Mouse (Mus musculus) MEL (cell line): Measurements from ENCODE around the gene Gm49416. TPM values are rescaled to one million over a fixed set of nuclear protein-coding genes. Genes with fewer than 3 reads are reported as not detected.
A peak's percentile ranks its signal among the peaks of the same experiment; 100 is the strongest.

Source experiments
- DNase-seq: peaks from one replicate; pipeline ENCODE4 v3.0.0; 2011; ENCODE audit warnings: low read depth, low spot score
- H3K27ac ChIP-seq: 2 replicates; pipeline ENCODE4 v1.5.1; 2012; ENCODE audit warnings: low read depth, mild to moderate bottlenecking, control low read depth, low read length, moderate library complexity; ENCODE audit not compliant: control insufficient read depth
- H3K27me3 ChIP-seq, 2 experiments: fragments of 150-350 bp in 1 of 2; sonication (generic) in 1 of 2; 2 replicates each; pipeline ENCODE4 v1.6.1; 2012; ENCODE audit warnings: low read length in 2 of 2, mild to moderate bottlenecking in 2 of 2, improper control_type of control experiment in 1 of 2, moderate library complexity in 1 of 2; ENCODE audit not compliant: insufficient read depth in 2 of 2, control insufficient read depth in 1 of 2
- H3K36me3 ChIP-seq, 2 experiments: 2 replicates each; pipeline ENCODE4 v1.6.1; 2012 to 2014; ENCODE audit warnings: low read length in 2 of 2, improper control_type of control experiment in 1 of 2, inconsistent platforms in 1 of 2, mild to moderate bottlenecking in 1 of 2; ENCODE audit not compliant: insufficient read depth in 2 of 2, control insufficient read depth in 1 of 2
- H3K4me1 ChIP-seq, 2 experiments: fragments of 150-350 bp in 1 of 2; sonication (generic) in 1 of 2; 2 replicates each; pipeline ENCODE4 v1.6.1; 2012; ENCODE audit warnings: low read length in 2 of 2, improper control_type of control experiment in 1 of 2, mild to moderate bottlenecking in 1 of 2; ENCODE audit not compliant: insufficient read depth in 2 of 2, control insufficient read depth in 1 of 2
- H3K4me3 ChIP-seq, 2 experiments: fragments of 150-350 bp in 1 of 2; sonication (generic) in 1 of 2; 2 replicates each; pipeline ENCODE4 v1.5.1; 2012; ENCODE audit warnings: low read depth in 2 of 2, low read length in 2 of 2, mild to moderate bottlenecking in 2 of 2, moderate library complexity in 2 of 2, control low read depth in 1 of 2, improper control_type of control experiment in 1 of 2; ENCODE audit not compliant: control insufficient read depth in 1 of 2, insufficient read depth in 1 of 2
- H3K79me2 ChIP-seq: 2 replicates; pipeline ENCODE4 v1.6.1; 2012; ENCODE audit warnings: mild to moderate bottlenecking, low read length, moderate library complexity; ENCODE audit not compliant: control insufficient read depth, poor library complexity, insufficient read depth
- H3K9ac ChIP-seq: 2 replicates; pipeline ENCODE4 v1.6.1; 2012; ENCODE audit warnings: low read depth, mild to moderate bottlenecking, control low read depth, low read length, moderate library complexity; ENCODE audit not compliant: control insufficient read depth, poor library complexity, severe bottlenecking
- H3K9me3 ChIP-seq: fragments of 150-350 bp; sonication (generic); replicated peaks from 2 replicates; pipeline ENCODE4 v1.6.1; 2012; ENCODE audit warnings: mild to moderate bottlenecking, low read length, improper control_type of control experiment, moderate library complexity; ENCODE audit not compliant: insufficient read depth
- CHD1 ChIP-seq: IDR thresholded peaks from 2 replicates; pipeline ENCODE4 v1.6.1; 2012; ENCODE audit warnings: low read depth, mild to moderate bottlenecking, inconsistent platforms, low read length, improper control_type of control experiment
- CHD2 ChIP-seq: IDR thresholded peaks from 2 replicates; pipeline ENCODE4 v1.6.1; 2011; ENCODE audit warnings: low read length, improper control_type of control experiment
- CTCF ChIP-seq, 3 experiments: IDR thresholded peaks in 2 of 3; conservative IDR thresholded peaks in 1 of 3; 2 replicates each; pipeline ENCODE4 v1.5.1; 2011 to 2012; ENCODE audit warnings: low read length in 3 of 3, low read depth in 2 of 3, mild to moderate bottlenecking in 2 of 3, improper control_type of control experiment in 1 of 3, inconsistent platforms in 1 of 3, mixed read lengths in 1 of 3, moderate library complexity in 1 of 3; ENCODE audit not compliant: control insufficient read depth in 1 of 3, insufficient read depth in 1 of 3, poor library complexity in 1 of 3, severe bottlenecking in 1 of 3
- E2F4 ChIP-seq: IDR thresholded peaks from 2 replicates; pipeline ENCODE4 v1.6.1; 2011; ENCODE audit warnings: low read depth, low read length, improper control_type of control experiment, borderline replicate concordance
- ELF1 ChIP-seq: IDR thresholded peaks from 2 replicates; pipeline ENCODE4 v1.6.1; 2014; ENCODE audit warnings: low read depth, mild to moderate bottlenecking, inconsistent platforms, low read length, improper control_type of control experiment, moderate library complexity
- EP300 ChIP-seq, 2 experiments: IDR thresholded peaks; 2 replicates each; pipeline ENCODE4 v1.6.1; 2011; ENCODE audit warnings: improper control_type of control experiment in 2 of 2, low read length in 2 of 2, low read depth in 1 of 2, mild to moderate bottlenecking in 1 of 2
- ETS1 ChIP-seq: IDR thresholded peaks from 2 replicates; pipeline ENCODE4 v1.6.1; 2012; ENCODE audit warnings: low read depth, mild to moderate bottlenecking, inconsistent platforms, low read length, improper control_type of control experiment, moderate library complexity
- GABPA ChIP-seq: IDR thresholded peaks from 2 replicates; pipeline ENCODE4 v1.6.1; 2012; ENCODE audit warnings: low read depth, mild to moderate bottlenecking, inconsistent platforms, low read length, improper control_type of control experiment, moderate library complexity
- GATA1 ChIP-seq: IDR thresholded peaks from 2 replicates; pipeline ENCODE4 v1.6.1; 2011; ENCODE audit warnings: low read depth, low read length, improper control_type of control experiment
- HCFC1 ChIP-seq: IDR thresholded peaks from 2 replicates; pipeline ENCODE4 v1.6.1; 2012; ENCODE audit warnings: low read depth, mild to moderate bottlenecking, inconsistent platforms, low read length, improper control_type of control experiment, moderate library complexity
- JUND ChIP-seq: IDR thresholded peaks from 2 replicates; pipeline ENCODE4 v1.6.1; 2011; ENCODE audit warnings: low read depth, mild to moderate bottlenecking, improper control_type of control experiment, low read length
- MAFK ChIP-seq: IDR thresholded peaks from 2 replicates; pipeline ENCODE4 v1.6.1; 2011; ENCODE audit warnings: low read depth, mild to moderate bottlenecking, low read length, improper control_type of control experiment, borderline replicate concordance
- MAX ChIP-seq: IDR thresholded peaks from 2 replicates; pipeline ENCODE4 v1.6.1; 2011; ENCODE audit warnings: low read length, improper control_type of control experiment
- MAZ ChIP-seq: IDR thresholded peaks from 2 replicates; pipeline ENCODE4 v1.6.1; 2012; ENCODE audit warnings: low read depth, mild to moderate bottlenecking, inconsistent platforms, low read length, improper control_type of control experiment
- MEF2A ChIP-seq: IDR thresholded peaks from 2 replicates; pipeline ENCODE4 v1.6.1; 2014; ENCODE audit warnings: low read depth, mild to moderate bottlenecking, inconsistent platforms, low read length, improper control_type of control experiment; ENCODE audit not compliant: poor library complexity, insufficient replicate concordance, severe bottlenecking; ENCODE audit errors: extremely low read depth
- MXI1 ChIP-seq: IDR thresholded peaks from 2 replicates; pipeline ENCODE4 v1.6.1; 2011; ENCODE audit warnings: mild to moderate bottlenecking, low read depth, low read length, improper control_type of control experiment
- MYB ChIP-seq: IDR thresholded peaks from 2 replicates; pipeline ENCODE4 v1.6.1; 2011; ENCODE audit warnings: mild to moderate bottlenecking, low read depth, low read length, improper control_type of control experiment
- MYC ChIP-seq: IDR thresholded peaks from 2 replicates; pipeline ENCODE4 v1.6.1; 2011; ENCODE audit warnings: low read depth, mild to moderate bottlenecking, low read length, improper control_type of control experiment, moderate library complexity
- NELFE ChIP-seq: IDR thresholded peaks from 2 replicates; pipeline ENCODE4 v1.6.1; 2011; ENCODE audit warnings: low read depth, low read length, improper control_type of control experiment
- POLR2A ChIP-seq, 2 experiments: IDR thresholded peaks; 2 replicates each; pipeline ENCODE4 v1.6.1; 2011 to 2012; ENCODE audit warnings: low read length in 2 of 2, mild to moderate bottlenecking in 2 of 2, control low read depth in 1 of 2, improper control_type of control experiment in 1 of 2, low read depth in 1 of 2, moderate library complexity in 1 of 2; ENCODE audit not compliant: control insufficient read depth in 1 of 2, insufficient read depth in 1 of 2, poor library complexity in 1 of 2
- POLR2AphosphoS2 ChIP-seq: IDR thresholded peaks from 2 replicates; pipeline ENCODE4 v1.6.1; 2011; ENCODE audit warnings: low read length, improper control_type of control experiment
- POLR2AphosphoS5 ChIP-seq: IDR thresholded peaks from 2 replicates; pipeline ENCODE4 v1.6.1; 2012; ENCODE audit warnings: low read depth, borderline replicate concordance, mild to moderate bottlenecking, inconsistent platforms, low read length, moderate library complexity, mixed read lengths
- RAD21 ChIP-seq: IDR thresholded peaks from 2 replicates; pipeline ENCODE4 v1.6.1; 2011; ENCODE audit warnings: mild to moderate bottlenecking, low read depth, low read length, improper control_type of control experiment
- RCOR1 ChIP-seq: IDR thresholded peaks from 2 replicates; pipeline ENCODE4 v1.6.1; 2012; ENCODE audit warnings: low read depth, mild to moderate bottlenecking, inconsistent platforms, low read length, improper control_type of control experiment
- SIN3A ChIP-seq: IDR thresholded peaks from 2 replicates; pipeline ENCODE4 v1.6.1; 2012; ENCODE audit warnings: low read length, improper control_type of control experiment, inconsistent platforms
- TAL1 ChIP-seq: IDR thresholded peaks from 2 replicates; pipeline ENCODE4 v1.6.1; 2012; ENCODE audit warnings: mild to moderate bottlenecking, inconsistent platforms, low read length, moderate library complexity, mixed read lengths
- TBP ChIP-seq: IDR thresholded peaks from 2 replicates; pipeline ENCODE4 v1.8.0; 2011; ENCODE audit warnings: low read depth, low read length, improper control_type of control experiment
- TCF12 ChIP-seq: IDR thresholded peaks from 2 replicates; pipeline ENCODE4 v1.6.1; 2014; ENCODE audit warnings: low read depth, mild to moderate bottlenecking, inconsistent platforms, low read length, improper control_type of control experiment, moderate library complexity
- UBTF ChIP-seq: IDR thresholded peaks from 2 replicates; pipeline ENCODE4 v1.6.1; 2012; ENCODE audit warnings: low read depth, mild to moderate bottlenecking, inconsistent platforms, low read length, improper control_type of control experiment, moderate library complexity, borderline replicate concordance; ENCODE audit not compliant: insufficient read depth
- USF1 ChIP-seq: IDR thresholded peaks from 2 replicates; pipeline ENCODE4 v1.6.1; 2014; ENCODE audit warnings: low read depth, mild to moderate bottlenecking, inconsistent platforms, low read length, improper control_type of control experiment, moderate library complexity
- USF2 ChIP-seq, 2 experiments: IDR thresholded peaks; 2 replicates each; pipeline ENCODE4 v1.6.1; 2011 to 2012; ENCODE audit warnings: improper control_type of control experiment in 2 of 2, low read length in 2 of 2, borderline replicate concordance in 1 of 2, inconsistent platforms in 1 of 2, low read depth in 1 of 2, mild to moderate bottlenecking in 1 of 2; ENCODE audit not compliant: insufficient read depth in 1 of 2
- ZC3H11A ChIP-seq: IDR thresholded peaks from 2 replicates; pipeline ENCODE4 v1.6.1; 2012; ENCODE audit warnings: low read depth, mild to moderate bottlenecking, inconsistent platforms, low read length, improper control_type of control experiment
- ZKSCAN1 ChIP-seq: IDR thresholded peaks from 2 replicates; pipeline ENCODE4 v1.6.1; 2012; ENCODE audit warnings: low read depth, mild to moderate bottlenecking, inconsistent platforms, low read length, improper control_type of control experiment, moderate library complexity
- ZMIZ1 ChIP-seq: IDR thresholded peaks from 2 replicates; pipeline ENCODE4 v1.6.1; 2012; ENCODE audit warnings: low read depth, mild to moderate bottlenecking, inconsistent platforms, low read length, improper control_type of control experiment, moderate library complexity
- ZNF384 ChIP-seq: IDR thresholded peaks from 2 replicates; pipeline ENCODE4 v1.6.1; 2012; ENCODE audit warnings: low read depth, mild to moderate bottlenecking, inconsistent platforms, low read length, improper control_type of control experiment
- polyA plus RNA-seq, 2 experiments: library from polyadenylated mRNA; stranded (reverse) in 1 of 2; unstranded in 1 of 2; fragments of >175 nt in 1 of 2; fragments of >200 nt in 1 of 2; gene quantifications; 2 replicates each; pipeline versions ENCODE4 v1.2.1 to v1.2.4; 2012; ENCODE audit warnings: low replicate concordance in 2 of 2, low read depth in 1 of 2; ENCODE audit not compliant: insufficient read length in 2 of 2, insufficient read depth in 1 of 2, missing spikeins in 1 of 2
- total RNA-seq: library from RNA; depleted of rRNA; stranded (reverse); fragments of 300-350 nt; gene quantifications from 2 replicates; pipeline ENCODE4 v1.2.3, GENCODE M21; 2012

Gm49416 gene
- total and polyA plus RNA-seq, 3 experiments: 0.77 to 31.2 TPM; not detected in 1

DNA sequence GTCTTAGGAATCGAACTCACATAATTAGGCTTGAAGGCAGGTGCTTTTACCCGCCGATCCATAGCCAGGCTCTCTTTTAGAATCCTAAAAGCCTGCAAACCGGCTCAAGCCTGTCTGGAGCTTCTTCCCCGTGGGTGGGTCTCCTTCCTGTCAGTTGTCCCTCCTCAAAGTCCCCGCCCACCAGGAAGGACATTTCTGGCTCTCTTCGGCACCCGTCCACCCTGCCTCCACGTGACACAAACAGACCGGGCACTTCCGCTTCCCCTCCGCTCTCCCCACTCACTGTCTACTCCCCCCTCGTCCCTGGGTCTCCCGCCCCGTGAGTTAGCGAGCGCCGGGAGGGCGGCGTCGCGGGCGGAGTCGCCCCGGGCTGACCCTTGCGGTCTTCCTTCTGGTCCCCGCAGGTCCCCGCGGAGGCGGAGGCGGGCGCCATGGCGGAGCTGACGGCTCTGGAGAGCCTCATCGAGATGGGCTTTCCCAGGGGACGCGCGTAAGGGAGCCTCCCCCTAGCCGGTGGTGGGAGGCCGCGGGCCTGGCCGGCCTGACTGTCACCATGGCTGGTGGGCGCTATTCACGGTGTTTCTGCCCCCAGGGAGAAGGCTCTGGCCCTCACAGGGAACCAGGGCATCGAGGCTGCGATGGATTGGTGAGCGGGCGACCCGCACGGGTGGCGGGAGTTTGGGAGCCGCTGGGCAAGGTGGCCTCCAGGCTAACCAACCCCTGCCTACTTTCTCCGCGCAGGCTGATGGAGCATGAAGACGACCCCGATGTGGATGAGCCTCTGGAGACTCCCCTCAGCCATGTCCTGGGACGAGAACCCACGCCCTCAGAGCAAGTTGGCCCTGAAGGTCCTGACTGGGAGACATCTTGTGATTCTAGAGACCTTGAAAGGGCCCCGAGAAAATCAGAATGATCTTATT is 17.2 kb upstream of the Gm49416 start, which contains the start of gene Ubxn1:
Gene Ubxn1, plus strand, starts transcription at position 230 of the 920 bp plus-strand sequence.
- peaks cover 15% of the 10 kb centered on the region for H3K79me2 ChIP-seq
- peak within 1 kb of the TSS; percentile 74 for H3K27ac ChIP-seq
- H3K4me3 ChIP-seq: peak within 1 kb of the TSS; percentile 73 to 94
- H3K36me3 ChIP-seq: peaks cover 8 to 26% of the 10 kb centered on the region in 2 experiments
- no peaks in the 10 kb centered on the region for H3K9me3 ChIP-seq
- peak within 1 kb of the TSS; percentile 98 for H3K9ac ChIP-seq
- DNase-seq: peak; percentile 99
- peaks cover 10 to 21% of the 10 kb centered on the region in 2 experiments; a peak in 3 of 4 replicates for H3K4me1 ChIP-seq
- no peaks in the 10 kb centered on the region for H3K27me3 ChIP-seq
- peak; percentile 64; the same call in 1 of the 2 replicates for TF ChIP-seq TBP
- no peak for TF ChIP-seq MAFK
- peak; percentile 99 for TF ChIP-seq HCFC1
- TF ChIP-seq MAX: peak; percentile 99
- no peak for TF ChIP-seq UBTF
- TF ChIP-seq RCOR1: no peak
- peak; percentile 98 for TF ChIP-seq ELF1
- TF ChIP-seq CTCF (IDR thresholded peaks at IDR 0.05 in 2 of 3, conservative IDR thresholded peaks at IDR 0.05 in 1 of 3; ENCODE audit: control insufficient read depth in 1 of 3, insufficient read depth in 1 of 3, low read depth in 2 of 3, low read length in 3 of 3, poor library complexity in 1 of 3, severe bottlenecking in 1 of 3): no peak
- TF ChIP-seq POLR2A (IDR thresholded peaks at IDR 0.05; ENCODE audit: control insufficient read depth in 1 of 2, insufficient read depth in 1 of 2, low read depth in 1 of 2, low read length in 2 of 2, poor library complexity in 1 of 2): peak; percentile 67 to 89; a peak in 3 of 4 replicates
- TF ChIP-seq TAL1: no peak
- TF ChIP-seq MXI1: peak; percentile 92
- TF ChIP-seq MEF2A: peak; percentile 62; the same call in 1 of the 2 replicates
- no peak for TF ChIP-seq GATA1
- peak; percentile 99 for TF ChIP-seq MAZ
- peak; percentile 63; the same call in 1 of the 2 replicates for TF ChIP-seq ETS1
- TF ChIP-seq SIN3A: peak; percentile 99
- peak; percentile 38; the same call in 1 of the 2 replicates for TF ChIP-seq MYB
- TF ChIP-seq NELFE: peak; percentile 75
- peak; percentile 88 to 96 for TF ChIP-seq USF2 (IDR thresholded peaks at IDR 0.05; ENCODE audit: borderline replicate concordance in 1 of 2, insufficient read depth in 1 of 2, low read depth in 1 of 2, low read length in 2 of 2)
- TF ChIP-seq E2F4: peak; percentile 39; the same call in 1 of the 2 replicates
- no peak for TF ChIP-seq RAD21
- TF ChIP-seq TCF12: peak; percentile 67
- peak; percentile 100 for TF ChIP-seq USF1
- no peak for TF ChIP-seq JUND
- TF ChIP-seq CHD2: no peak
- TF ChIP-seq ZC3H11A: no peak
- TF ChIP-seq POLR2AphosphoS2: peak; percentile 65; the same call in 1 of the 2 replicates
- 0 out of 2 replicates have a peak, but pooled peaks have one; percentile 53 for TF ChIP-seq ZMIZ1
- no peak for TF ChIP-seq CHD1
- TF ChIP-seq POLR2AphosphoS5: peak; percentile 27; the same call in 1 of the 2 replicates
- peak; percentile 83 for TF ChIP-seq MYC
- peak; percentile 3; the same call in 1 of the 2 replicates for TF ChIP-seq ZNF384
- no peak for TF ChIP-seq ZKSCAN1
- peak in 1 of 2 experiments; percentile 59; a peak in 2 of 4 replicates for TF ChIP-seq EP300 (IDR thresholded peaks at IDR 0.05; ENCODE audit: low read depth in 1 of 2, low read length in 2 of 2)
- TF ChIP-seq GABPA: no peak
